Comparison of ENCODE assay signal across 22 mouse cellular contexts in the genomic region with DNA sequence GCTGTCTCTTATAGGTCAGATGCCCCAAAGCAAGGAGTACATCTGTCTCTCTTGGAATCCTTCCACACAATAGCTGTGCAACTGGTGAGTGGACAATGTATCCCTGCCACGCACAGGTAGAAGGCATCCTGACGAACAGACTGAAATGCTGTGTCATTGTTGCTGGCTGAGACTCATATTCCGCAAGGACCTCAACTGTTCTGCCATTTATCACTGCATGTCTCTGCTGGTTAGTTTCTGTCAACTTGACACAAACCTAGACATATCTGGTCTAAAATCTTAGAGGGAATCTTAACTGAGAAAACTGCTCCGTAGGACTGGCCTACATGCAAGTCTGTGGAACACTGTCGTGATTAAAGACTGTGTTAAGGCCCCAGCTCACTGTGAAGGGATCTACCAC.
"Had no signal": no experiment of that assay in that cellular context is flagged by ENCODE, and none has a peak within 500 bp of the region (broad histone marks: within the 10 kb centered on the region; RNA-seq: fewer than 3 reads in every experiment).

No protein-coding gene starts in this region.

- H3K9me3 ChIP-seq: heart, embryonic 13.5 days; heart, embryonic 15.5 days; hindbrain, embryonic 13.5 days; hindbrain, embryonic 15.5 days; kidney, embryonic 15.5 days; limb, embryonic 13.5 days; limb, embryonic 15.5 days; liver, embryonic 13.5 days had no signal

- H3K36me3 ChIP-seq: heart, embryonic 13.5 days; heart, embryonic 15.5 days; hindbrain, embryonic 13.5 days; hindbrain, embryonic 15.5 days; kidney, embryonic 15.5 days; limb, embryonic 13.5 days; limb, embryonic 15.5 days; liver, embryonic 13.5 days had no signal

- H3K27me3 ChIP-seq: heart, embryonic 13.5 days; heart, embryonic 15.5 days; hindbrain, embryonic 13.5 days; hindbrain, embryonic 15.5 days; kidney, embryonic 15.5 days; limb, embryonic 13.5 days; limb, embryonic 15.5 days; liver, embryonic 13.5 days had no signal

- H3K4me3 ChIP-seq: heart, embryonic 13.5 days; heart, embryonic 15.5 days; hindbrain, embryonic 13.5 days; hindbrain, embryonic 15.5 days; kidney, embryonic 15.5 days; limb, embryonic 13.5 days; limb, embryonic 15.5 days; liver, embryonic 13.5 days had no signal

- H3K4me1 ChIP-seq: heart, embryonic 15.5 days; kidney, embryonic 15.5 days; limb, embryonic 15.5 days had no signal

- H3K27ac ChIP-seq: heart, embryonic 13.5 days; heart, embryonic 15.5 days; hindbrain, embryonic 13.5 days; hindbrain, embryonic 15.5 days; hindbrain, postnatal 0 days; kidney, embryonic 15.5 days; kidney, postnatal 0 days; limb, embryonic 13.5 days; limb, embryonic 15.5 days had no signal

- DNase-seq: gastrocnemius, postnatal 14 days; gastrocnemius, postnatal 36 days; heart, adult 18-20 months; heart, postnatal 14 days; heart, postnatal 36 days; kidney, adult 11 months; kidney, adult 2 months; kidney, adult 9 months; kidney, postnatal 14 days; kidney, postnatal 36 days; layer of hippocampus, adult 9-11 months; left cerebral cortex, postnatal 4 days; liver, embryonic 13.5 days had no signal
